Mouse (Mus musculus) forebrain, postnatal 0 days (tissue): ENCODE results near the gene Fntb. TPM values are rescaled to one million over a fixed set of nuclear protein-coding genes. Genes with fewer than 3 reads are reported as not detected.

Experiments used
- ATAC-seq: fragments of 200-750 bp; cut with Nextera tagmentation; 2 replicates; pipeline ENCODE4 v1.8.0; 2017; ENCODE audit warnings: mild to moderate bottlenecking, moderate library complexity
- DNase-seq: peaks from one replicate; pipeline ENCODE4 v3.0.0-alpha.2; 2015
- H3K27ac ChIP-seq: fragments of 300-500 bp; sonication (generic); 2 replicates; pipeline ENCODE4 v1.5.1; 2014; ENCODE audit warnings: low read depth, mild to moderate bottlenecking, antibody characterized with exemption, low read length, moderate library complexity, mixed read lengths
- H3K27me3 ChIP-seq: fragments of 300-500 bp; sonication (generic); 2 replicates; pipeline ENCODE4 v1.6.1; 2014; ENCODE audit warnings: mild to moderate bottlenecking, low read length, mixed read lengths; ENCODE audit not compliant: insufficient read depth
- H3K36me3 ChIP-seq: fragments of 300-500 bp; sonication (generic); 2 replicates; pipeline ENCODE4 v1.6.1; 2014; ENCODE audit warnings: mild to moderate bottlenecking, moderate library complexity; ENCODE audit not compliant: insufficient read depth
- H3K4me1 ChIP-seq: fragments of 300-500 bp; sonication (generic); 2 replicates; pipeline ENCODE4 v1.6.1; 2014; ENCODE audit warnings: antibody characterized with exemption; ENCODE audit not compliant: insufficient read depth
- H3K4me2 ChIP-seq: fragments of 300-500 bp; sonication (generic); 2 replicates; pipeline ENCODE4 v1.6.1; 2014; ENCODE audit warnings: low read depth, mild to moderate bottlenecking, moderate library complexity
- H3K4me3 ChIP-seq: fragments of 300-500 bp; sonication (generic); 2 replicates; pipeline ENCODE4 v1.5.1; 2014; ENCODE audit warnings: low read depth, low read length, mixed read lengths
- H3K9ac ChIP-seq: fragments of 300-500 bp; sonication (generic); 2 replicates; pipeline ENCODE4 v1.6.1; 2014; ENCODE audit warnings: mild to moderate bottlenecking
- H3K9me3 ChIP-seq: fragments of 300-500 bp; sonication (generic); 2 replicates; pipeline ENCODE4 v1.6.1; 2016; ENCODE audit warnings: low read length
- CTCF ChIP-seq: sonication (generic); IDR thresholded peaks from 2 replicates; pipeline ENCODE4 v1.5.1; 2016; ENCODE audit warnings: antibody characterized with exemption, control low read depth, low read depth
- WGBS: fragments of 180-500 bp; shearing (Covaris S2); extraction: QIAGEN DNeasy Blood & Tissue Kit; methylation state at CpG from one replicate; pipeline ENCODE4 v1.1.7; 2014; 5-methylcytosine and 5-hydroxymethylcytosine counted together
- polyA plus RNA-seq: library from polyadenylated mRNA; unstranded; fragments of >200 nt; fragmentation: Nextera tagmentation; extraction: Ambion mirVana; gene quantifications from 2 replicates; pipeline ENCODE4 v1.2.1, GENCODE M21; 2015
- total RNA-seq: library from RNA; depleted of rRNA; stranded (reverse); fragments of >200 nt; gene quantifications from 2 replicates; pipeline ENCODE4 v1.2.3, GENCODE M21; 2014

The Fntb gene
- total and polyA plus RNA-seq, 2 experiments from 2014 or later: 32.3 to 42.3 TPM

GRCm38 (mm10) chr12:76807796-76808195, 42.4 kb downstream of the Fntb start:
- Histone ChIP-seq H3K36me3 (0 out of 2 replicates have a peak, but pooled peaks cover 5% of the 10 kb centered on the region), H3K4me1 (no peaks in the 10 kb centered on the region), H3K27me3 (no peaks in the 10 kb centered on the region), H3K4me2 (no peak overlapping the region), H3K9me3 (no peaks in the 10 kb centered on the region), H3K4me3 (no peak overlapping the region), H3K9ac (no peak overlapping the region), H3K27ac (no peak overlapping the region)
- TF ChIP-seq CTCF: no peak
- ATAC-seq (no peak), DNase-seq (no peak)
- 82% methylated on average over 10 of the region's 10 CpGs for WGBS

- H3K4me2 ChIP-seq: no peak overlapping the region
- ATAC-seq (no peak), DNase-seq (no peak)
- H3K4me1 ChIP-seq: no peaks in the 10 kb centered on the region
- 93% methylated on average over 5 of the region's 5 CpGs for WGBS
- H3K27me3 ChIP-seq: no peaks in the 10 kb centered on the region
- H3K9ac ChIP-seq: no peak overlapping the region
- no peak for TF ChIP-seq CTCF
- no peak overlapping the region for H3K4me3 ChIP-seq
- no peaks in the 10 kb centered on the region for H3K9me3 ChIP-seq
- H3K27ac ChIP-seq: no peak overlapping the region
- H3K36me3 ChIP-seq: peaks cover 6% of the 10 kb centered on the region; the same call in 1 of the 2 replicates
Observed at GRCm38 (mm10) chr12:76810491-76810890, 45.1 kb downstream of the Fntb start.

- Histone ChIP-seq H3K4me1 (no peaks in the 10 kb centered on the region), H3K36me3 (peaks cover 6% of the 10 kb centered on the region; the same call in 1 of the 2 replicates), H3K27me3 (no peaks in the 10 kb centered on the region), H3K4me2 (no peak overlapping the region), H3K9ac (no peak overlapping the region), H3K9me3 (no peaks in the 10 kb centered on the region), H3K27ac (no peak overlapping the region), H3K4me3 (no peak overlapping the region)
- 91% methylated on average over 4 of the region's 4 CpGs for WGBS
- DNase-seq: no peak
- TF ChIP-seq CTCF: no peak
- no peak for ATAC-seq
Observed at GRCm38 (mm10) chr12:76811006-76811405, 45.6 kb downstream of the Fntb start.

GRCm38 (mm10) chr12:76813543-76813942, 48.2 kb downstream of the Fntb start:
- Histone ChIP-seq H3K27me3 (no peaks in the 10 kb centered on the region), H3K4me3 (no peak overlapping the region), H3K4me1 (no peaks in the 10 kb centered on the region), H3K36me3 (peaks cover 6% of the 10 kb centered on the region; the same call in 1 of the 2 replicates), H3K9ac (no peak overlapping the region), H3K27ac (no peak overlapping the region), H3K4me2 (no peak overlapping the region), H3K9me3 (no peaks in the 10 kb centered on the region)
- TF ChIP-seq CTCF: no peak
- ATAC-seq: no peak
- WGBS: 86% methylated on average over 10 of the region's 10 CpGs
- DNase-seq: no peak

GRCm38 (mm10) chr12:76814120-76814519, 48.7 kb downstream of the Fntb start:
- ATAC-seq: no peak

GRCm38 (mm10) chr12:76816720-76817119, 51.3 kb downstream of the Fntb start:
- no peak overlapping the region for H3K4me2 ChIP-seq
- no peak overlapping the region for H3K27ac ChIP-seq
- no peaks in the 10 kb centered on the region for H3K9me3 ChIP-seq
- H3K4me1 ChIP-seq: peaks cover 15% of the 10 kb centered on the region; the same call in 1 of the 2 replicates
- TF ChIP-seq CTCF: no peak
- ATAC-seq (no peak), DNase-seq (no peak)
- WGBS: 69% methylated on average over 4 of the region's 4 CpGs
- no peak overlapping the region for H3K4me3 ChIP-seq
- H3K9ac ChIP-seq: no peak overlapping the region
- H3K27me3 ChIP-seq: no peaks in the 10 kb centered on the region
- H3K36me3 ChIP-seq: peaks cover 6% of the 10 kb centered on the region; the same call in 1 of the 2 replicates

More at GRCm38 (mm10) chr12:76814120-76814519, 48.7 kb downstream of the Fntb start:
- DNase-seq: no peak
- 85% methylated on average over 2 of the region's 2 CpGs for WGBS
- peaks cover 6% of the 10 kb centered on the region; the same call in 1 of the 2 replicates for H3K36me3 ChIP-seq
- H3K9ac ChIP-seq: no peak overlapping the region
- H3K9me3 ChIP-seq: no peaks in the 10 kb centered on the region
- H3K27me3 ChIP-seq: no peaks in the 10 kb centered on the region
- H3K4me1 ChIP-seq: no peaks in the 10 kb centered on the region
- H3K4me3 ChIP-seq: no peak overlapping the region
- no peak for TF ChIP-seq CTCF
- no peak overlapping the region for H3K27ac ChIP-seq
- no peak overlapping the region for H3K4me2 ChIP-seq

GRCm38 (mm10) chr12:76817176-76817575, 51.8 kb downstream of the Fntb start:
- H3K4me3 ChIP-seq: no peak overlapping the region
- H3K36me3 ChIP-seq: peaks cover 6% of the 10 kb centered on the region; the same call in 1 of the 2 replicates
- H3K9me3 ChIP-seq: no peaks in the 10 kb centered on the region
- H3K4me2 ChIP-seq: no peak overlapping the region
- no peak overlapping the region for H3K27ac ChIP-seq
- peaks cover 15% of the 10 kb centered on the region; the same call in 1 of the 2 replicates for H3K4me1 ChIP-seq
- ATAC-seq: no peak
- H3K27me3 ChIP-seq: no peaks in the 10 kb centered on the region
- WGBS: 59% methylated on average over 4 of the region's 4 CpGs
- no peak for TF ChIP-seq CTCF
- DNase-seq: no peak
- H3K9ac ChIP-seq: no peak overlapping the region

GRCm38 (mm10) chr12:76818120-76818519, 52.7 kb downstream of the Fntb start:
- Histone ChIP-seq H3K4me3 (no peak overlapping the region), H3K27ac (no peak overlapping the region), H3K9ac (no peak overlapping the region), H3K9me3 (no peaks in the 10 kb centered on the region), H3K36me3 (no peaks in the 10 kb centered on the region; the same call in 1 of the 2 replicates), H3K4me1 (peaks cover 15% of the 10 kb centered on the region; the same call in 1 of the 2 replicates), H3K27me3 (no peaks in the 10 kb centered on the region), H3K4me2 (no peak overlapping the region)
- ATAC-seq (no peak), DNase-seq (no peak)
- WGBS: 74% methylated on average over 4 of the region's 4 CpGs
- TF ChIP-seq CTCF: no peak
